Mouse (Mus musculus): ENCODE measurements around the gene Krt82.
A peak's percentile ranks its signal among the peaks of the same experiment; 100 is the strongest.

Krt82 gene

DNA sequence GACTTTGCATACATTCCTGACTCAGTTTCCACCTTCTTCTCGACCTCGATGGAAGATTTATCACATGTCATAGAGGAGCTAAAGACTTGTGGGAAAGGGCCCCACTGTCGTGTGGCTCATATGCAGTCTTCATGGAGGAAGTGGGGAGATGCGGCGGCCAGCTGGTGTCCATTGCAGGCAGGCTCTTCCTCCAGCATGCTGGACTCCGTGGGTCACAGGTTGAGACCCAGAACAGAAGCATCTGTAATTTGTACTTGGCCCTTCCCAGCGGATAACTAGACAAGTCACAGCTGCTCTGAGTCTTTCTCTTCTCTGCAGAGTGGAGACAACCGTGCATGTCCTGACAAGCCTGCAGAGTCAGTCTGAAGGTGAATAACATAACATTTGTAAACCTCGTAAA lies 42.2 kb downstream of the Krt82 start:
- no peak for DNase-seq

DNA sequence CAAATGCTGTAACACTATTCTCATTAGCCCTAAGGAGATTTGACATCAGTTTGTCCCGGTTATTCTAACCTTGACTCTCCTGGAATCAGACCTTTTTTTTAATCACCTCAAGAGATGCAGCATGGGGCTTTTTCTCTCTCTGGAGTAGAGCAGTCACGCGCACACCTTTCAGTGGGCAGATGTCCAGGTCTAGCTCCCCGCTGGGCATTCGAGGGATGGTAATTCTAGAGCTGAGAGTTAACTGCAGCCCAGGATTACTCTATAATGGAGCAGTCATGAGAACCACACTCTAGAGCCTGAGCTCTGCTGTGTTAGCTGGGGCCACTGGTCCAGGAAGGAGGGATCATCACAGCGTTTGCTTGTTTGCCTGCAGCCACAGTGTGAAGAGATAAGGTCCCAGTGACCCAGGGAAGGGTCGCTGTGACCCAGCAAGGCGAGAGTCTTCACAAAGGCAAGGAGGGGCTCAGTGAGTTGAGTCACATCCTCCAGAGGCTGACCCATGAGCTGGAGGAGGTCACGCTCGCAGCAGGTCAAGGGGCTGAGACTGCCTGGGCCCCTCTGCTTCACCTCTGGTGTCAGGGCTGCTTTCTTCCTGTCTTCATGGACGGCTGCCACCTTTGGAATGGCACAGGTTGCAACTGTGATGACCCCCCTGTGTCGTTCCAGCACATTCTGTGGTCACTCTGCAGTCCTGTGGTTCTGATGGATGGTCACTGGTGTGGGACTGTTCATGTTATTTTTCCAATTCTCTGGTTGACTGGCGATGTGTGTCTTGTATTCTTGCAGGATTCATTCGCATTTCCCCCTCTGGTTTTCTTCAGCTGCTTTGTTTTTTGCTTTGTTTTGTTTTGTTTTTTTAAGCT lies 43.3 kb downstream of the Krt82 start:
- no peak for DNase-seq

DNA sequence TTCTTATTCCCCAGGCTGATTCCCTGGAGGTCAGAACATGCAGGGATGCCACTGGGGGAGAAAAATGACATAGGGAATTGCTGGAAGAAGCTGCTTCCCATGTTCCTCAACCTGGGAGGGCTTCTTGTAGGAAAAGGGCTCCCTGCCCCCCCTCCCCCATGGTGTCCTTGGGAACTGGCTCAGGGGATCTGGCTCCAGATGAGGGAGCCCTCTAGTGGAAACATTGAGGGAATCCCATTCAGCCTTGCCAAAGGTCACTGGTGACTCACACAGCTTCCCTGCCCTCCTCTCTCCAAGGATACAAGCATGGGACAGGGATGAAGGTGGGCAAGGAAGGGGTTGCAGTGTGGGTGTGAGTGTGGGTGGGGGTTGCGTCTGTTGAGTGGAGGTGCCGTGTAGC lies 53.3 kb downstream of the Krt82 start:
- DNase-seq, result peak; percentile 25

DNA sequence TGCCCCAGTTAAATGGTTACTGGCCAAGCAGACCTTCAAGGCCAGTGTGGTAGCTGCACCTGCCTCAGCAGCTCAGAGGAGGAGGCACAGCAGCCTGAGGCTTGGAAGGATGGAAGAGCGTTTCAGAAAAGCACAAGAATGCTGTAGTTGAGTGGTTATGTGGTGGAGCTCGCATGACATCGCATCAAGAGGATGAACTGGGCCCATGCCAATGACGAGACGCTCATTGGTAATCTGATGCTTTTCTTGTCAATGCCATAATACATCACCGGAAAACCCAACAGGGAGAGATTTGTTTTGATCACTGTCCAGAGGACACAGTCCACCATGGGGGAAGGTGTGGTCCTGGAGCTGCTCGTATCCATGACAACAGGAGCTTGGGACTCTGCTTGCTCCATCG lies 55.2 kb downstream of the Krt82 start:
- DNase-seq, result no peak

DNA sequence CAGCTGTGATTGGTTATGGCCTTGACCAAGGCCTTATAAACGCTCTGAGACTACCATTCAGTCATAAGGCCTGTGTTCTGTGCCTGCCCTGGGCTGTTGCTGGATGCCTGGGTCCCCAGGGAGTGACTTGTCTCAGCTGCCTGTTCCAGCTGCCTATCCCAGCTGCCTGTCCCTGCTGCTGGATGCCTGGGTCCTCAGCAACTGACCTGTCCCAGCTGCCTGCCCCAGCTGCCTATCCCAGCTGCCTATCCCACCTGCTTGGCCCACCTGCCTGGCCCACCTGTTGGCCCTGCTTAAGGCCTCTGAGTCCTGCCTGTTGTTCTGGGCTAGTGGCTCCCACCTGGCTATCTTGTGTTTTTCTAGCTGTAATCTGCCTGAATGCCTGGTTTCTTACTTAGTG lies 56.3 kb downstream of the Krt82 start:
- DNase-seq, result no peak

DNA sequence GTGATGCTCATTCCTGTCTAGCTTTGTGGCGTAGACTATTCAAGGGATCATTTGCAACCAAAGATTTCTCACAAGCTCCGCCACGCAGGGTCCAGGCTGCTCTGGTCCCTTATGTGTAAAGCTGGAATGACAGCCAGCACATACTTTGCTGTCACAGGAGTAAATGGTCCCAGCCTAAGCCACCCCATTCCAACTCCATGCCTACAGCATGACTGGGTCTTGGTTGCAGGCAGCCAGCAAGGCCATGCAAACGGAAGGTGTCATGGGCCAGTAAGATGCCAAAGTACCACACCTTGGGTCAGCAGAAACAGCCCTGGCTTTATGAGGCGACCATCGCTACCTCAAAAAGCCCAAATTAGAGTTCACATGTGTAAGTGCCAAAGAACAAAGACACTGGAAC lies 56.8 kb downstream of the Krt82 start:
- no peak for DNase-seq

DNA sequence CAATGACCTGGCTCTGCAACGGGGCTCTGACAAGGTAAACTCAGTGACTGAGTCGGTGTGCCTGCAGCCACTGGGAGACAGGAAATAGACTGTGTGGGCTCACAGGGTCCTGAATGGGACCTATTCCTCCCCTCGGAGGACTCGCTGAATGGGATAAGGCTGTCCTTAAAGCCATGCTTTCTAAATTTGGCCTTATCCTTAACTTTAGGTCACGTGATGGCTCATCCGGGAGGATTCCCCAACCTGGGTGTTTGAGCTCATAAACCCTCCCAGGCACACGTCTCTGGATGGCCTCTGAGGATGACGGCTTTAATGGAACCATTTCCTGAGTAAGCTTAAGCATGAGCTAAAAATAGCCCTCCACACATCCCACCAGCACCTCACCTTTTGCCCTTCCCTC lies 57.7 kb downstream of the Krt82 start:
- DNase-seq, result no peak

DNA sequence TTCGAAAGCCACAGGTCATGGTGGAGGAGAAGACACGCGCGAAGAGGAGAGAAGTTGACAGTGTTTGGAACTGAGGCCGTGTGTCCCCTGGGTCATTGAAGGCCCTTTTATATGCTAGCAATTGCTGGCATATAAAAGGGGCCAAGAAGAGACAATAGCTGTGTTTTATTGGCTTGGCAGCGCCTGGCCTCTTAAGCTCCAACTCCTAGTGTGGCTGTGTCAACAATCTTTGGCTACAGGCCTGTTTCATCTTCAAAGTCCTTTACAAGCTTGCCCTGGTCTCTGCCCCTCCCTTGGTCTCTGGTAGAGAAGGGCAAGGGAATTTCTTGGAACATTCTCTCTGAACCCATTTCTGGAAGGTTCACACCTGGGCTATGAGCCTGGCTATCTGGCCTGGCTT lies 59.0 kb downstream of the Krt82 start, which contains the start of gene Krt83:
TSS of gene Krt83 (minus strand) at position 82 of the 400 bp plus-strand sequence.
- DNase-seq, result no peak
